Mouse (Mus musculus): ENCODE measurements at regions not wholly inside any gene's neighbourhood (a gene's known extent, or its start where the extent isn't known, plus 50 kb on each side); places are given as distances from the start of the nearest gene placed in this dataset.

DNA sequence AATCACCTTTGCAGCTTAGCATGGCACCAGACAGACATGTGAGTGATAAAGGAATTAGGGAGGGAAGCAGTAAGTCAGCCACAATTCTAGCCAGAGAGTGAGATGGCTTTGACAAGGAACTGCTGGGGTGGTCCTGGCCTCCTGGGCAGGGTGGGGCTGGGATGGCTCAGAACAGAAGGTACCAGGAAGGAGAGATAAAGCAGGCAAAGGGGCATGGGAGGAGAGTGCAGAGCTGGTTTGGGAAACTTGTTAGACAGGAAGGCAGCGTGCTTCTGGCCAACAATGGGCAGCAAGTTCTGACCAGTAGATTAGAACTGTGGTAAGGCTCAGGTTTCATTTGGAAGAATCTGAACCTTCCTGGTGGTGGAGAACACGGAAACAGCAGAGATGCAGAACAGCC lies 130.5 kb upstream of the Mkln1 start:
- TF ChIP-seq POLR2A (IDR thresholded peaks at IDR 0.05; ENCODE audit: low read depth, low read length) = no peak
- TF ChIP-seq CTCF (conservative IDR thresholded peaks at IDR 0.05; ENCODE audit: insufficient read depth, insufficient read length, low read depth, low read length) = no peak

Measured in kidney, adult 2 months (tissue).